Mouse (Mus musculus) stomach, postnatal 0 days (tissue): ENCODE measurements at regions not wholly inside any gene's neighbourhood (a gene's known extent, or its start where the extent isn't known, plus 50 kb on each side); places are given as distances from the start of the nearest gene placed in this dataset.

Experiments
- ATAC-seq: fragments of 200-750 bp; cut with Nextera tagmentation; 2 replicates; pipeline ENCODE4 v1.8.0; 2017; ENCODE audit not compliant: low FRiP score, low TSS enrichment
- DNase-seq: peaks from one replicate; pipeline ENCODE4 v3.0.0-alpha.2; 2016; ENCODE audit warnings: low spot score
- H3K27ac ChIP-seq: fragments of 300-500 bp; sonication (generic); replicated peaks from 2 replicates; pipeline ENCODE4 v1.5.1; 2014; ENCODE audit warnings: mild to moderate bottlenecking, control low read depth
- H3K27me3 ChIP-seq: fragments of 300-500 bp; sonication (generic); 2 replicates; pipeline ENCODE4 v1.6.1; 2014; ENCODE audit warnings: low read length; ENCODE audit not compliant: control insufficient read depth, insufficient read depth
- H3K36me3 ChIP-seq: fragments of 300-500 bp; sonication (generic); 2 replicates; pipeline ENCODE4 v1.6.1; 2014; ENCODE audit warnings: low read length, mixed read lengths; ENCODE audit not compliant: control insufficient read depth, insufficient read depth
- H3K4me1 ChIP-seq: fragments of 300-500 bp; sonication (generic); replicated peaks from 2 replicates; pipeline ENCODE4 v1.6.1; 2014; ENCODE audit warnings: antibody characterized with exemption; ENCODE audit not compliant: control insufficient read depth, insufficient read depth
- H3K4me2 ChIP-seq: fragments of 300-500 bp; sonication (generic); replicated peaks from 2 replicates; pipeline ENCODE4 v1.6.1; 2014; ENCODE audit warnings: low read depth, mild to moderate bottlenecking, control low read depth, moderate library complexity
- H3K4me3 ChIP-seq: fragments of 300-500 bp; sonication (generic); 2 replicates; pipeline ENCODE4 v1.5.1; 2014; ENCODE audit warnings: low read depth, low read length, control low read depth
- H3K9ac ChIP-seq: fragments of 300-500 bp; sonication (generic); 2 replicates; pipeline ENCODE4 v1.6.1; 2014; ENCODE audit warnings: mild to moderate bottlenecking, low read length, control low read depth, mixed read lengths
- H3K9me3 ChIP-seq: fragments of 300-500 bp; sonication (generic); 2 replicates; pipeline ENCODE4 v1.6.1; 2016; ENCODE audit warnings: low read length; ENCODE audit not compliant: control insufficient read depth
- CTCF ChIP-seq: IDR thresholded peaks from 2 replicates; pipeline ENCODE4 v1.5.1; 2016; ENCODE audit warnings: antibody characterized with exemption, low read depth, mild to moderate bottlenecking, moderate library complexity
- EP300 ChIP-seq: optimal IDR thresholded peaks from 2 replicates; pipeline ENCODE3; 2016; ENCODE audit warnings: antibody characterized with exemption
- WGBS: fragments of 180-500 bp; shearing (Covaris S2); extraction: QIAGEN DNeasy Blood & Tissue Kit; methylation state at CpG from one replicate; pipeline ENCODE4 v1.1.7; 2014; 5-methylcytosine and 5-hydroxymethylcytosine counted together

- no peaks in the 10 kb centered on the region for H3K9me3 ChIP-seq
- no peak overlapping the region for H3K4me2 ChIP-seq
- H3K4me3 ChIP-seq: no peak overlapping the region
- no peak for TF ChIP-seq EP300
- TF ChIP-seq CTCF: no peak
- H3K4me1 ChIP-seq: no peaks in the 10 kb centered on the region
- ATAC-seq (no peak), DNase-seq (no peak)
- H3K27ac ChIP-seq: no peak overlapping the region
- H3K27me3 ChIP-seq: no peaks in the 10 kb centered on the region
- no peak overlapping the region for H3K9ac ChIP-seq
- WGBS: 90% methylated on average over 8 of the region's 8 CpGs
- H3K36me3 ChIP-seq: no peaks in the 10 kb centered on the region
Observed at GRCm38 (mm10) chr2:171737761-171738160, 305.5 kb downstream of the Cbln4 start.

DNA sequence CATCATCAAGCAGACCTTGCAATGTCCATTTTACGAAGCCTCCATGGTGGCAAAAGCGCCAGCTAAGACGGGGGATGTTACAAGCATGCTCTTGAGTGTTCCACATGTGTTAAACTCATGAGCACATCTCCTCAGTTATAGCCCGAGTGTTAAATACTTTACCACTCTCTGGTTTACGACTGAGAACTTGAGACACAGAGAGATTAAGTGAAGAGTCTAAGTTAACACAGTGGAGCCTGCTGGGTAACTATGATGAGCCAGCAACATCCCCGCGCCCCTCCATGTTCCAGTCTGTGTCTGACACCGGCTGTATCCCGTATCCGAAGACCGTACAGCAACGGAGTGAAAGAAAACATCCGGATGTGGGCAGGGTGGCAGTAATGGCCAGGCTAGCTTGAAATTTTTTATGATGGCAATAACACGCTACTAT is 308.2 kb downstream of the Cbln4 start:
- Histone ChIP-seq H3K9ac (no peak overlapping the region), H3K27me3 (no peaks in the 10 kb centered on the region), H3K4me2 (no peak overlapping the region), H3K4me1 (no peaks in the 10 kb centered on the region), H3K36me3 (no peaks in the 10 kb centered on the region), H3K4me3 (no peak overlapping the region), H3K9me3 (no peaks in the 10 kb centered on the region), H3K27ac (no peak overlapping the region)
- TF ChIP-seq EP300 (no peak), CTCF (no peak)
- WGBS: 62% methylated on average over 14 of the region's 14 CpGs
- ATAC-seq (no peak), DNase-seq (no peak)

- ATAC-seq (no peak), DNase-seq (no peak)
- Histone ChIP-seq H3K4me2 (no peak overlapping the region), H3K27me3 (no peaks in the 10 kb centered on the region), H3K9me3 (no peaks in the 10 kb centered on the region), H3K4me1 (no peaks in the 10 kb centered on the region), H3K9ac (no peak overlapping the region), H3K4me3 (no peak overlapping the region), H3K36me3 (no peaks in the 10 kb centered on the region), H3K27ac (no peak overlapping the region)
- TF ChIP-seq EP300: no peak
- TF ChIP-seq CTCF: no peak
- WGBS: 68% methylated on average over 4 of the region's 4 CpGs
Observed at GRCm38 (mm10) chr2:171734634-171734987, 308.7 kb downstream of the Cbln4 start.

- no peak for TF ChIP-seq EP300
- TF ChIP-seq CTCF: no peak
- no peaks in the 10 kb centered on the region for H3K36me3 ChIP-seq
- WGBS: 67% methylated on average over 14 of the region's 14 CpGs
- no peak overlapping the region for H3K27ac ChIP-seq
- no peaks in the 10 kb centered on the region for H3K4me1 ChIP-seq
- DNase-seq (no peak), ATAC-seq (no peak)
- H3K4me3 ChIP-seq: no peak overlapping the region
- no peak overlapping the region for H3K9ac ChIP-seq
- no peak overlapping the region for H3K4me2 ChIP-seq
- no peaks in the 10 kb centered on the region for H3K27me3 ChIP-seq
- H3K9me3 ChIP-seq: no peaks in the 10 kb centered on the region
Observed at GRCm38 (mm10) chr2:171733965-171734633, 309.2 kb downstream of the Cbln4 start.

- no peak for ATAC-seq
- H3K27me3 ChIP-seq: no peaks in the 10 kb centered on the region
- no peak for DNase-seq
Observed at GRCm38 (mm10) chr2:171719269-171719668, 324.0 kb downstream of the Cbln4 start.

DNA sequence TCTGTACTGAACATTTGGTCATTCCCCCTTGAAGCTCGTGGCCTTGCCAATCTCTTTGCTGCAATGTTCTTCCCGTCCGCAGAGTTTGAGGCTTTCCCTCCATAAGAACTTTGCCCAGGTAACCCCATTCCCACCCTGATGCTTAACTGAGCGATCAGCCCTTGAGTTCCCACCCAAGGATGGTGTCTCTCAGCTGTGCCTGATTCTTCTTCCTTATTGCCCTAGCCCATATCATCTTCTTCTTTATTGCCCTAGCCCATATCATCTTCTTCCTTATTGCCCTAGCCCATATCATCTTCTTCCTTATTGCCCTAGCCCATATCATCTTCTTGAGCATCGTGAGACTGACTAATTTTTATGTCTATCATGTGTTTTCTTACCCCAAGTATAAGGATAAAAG is 324.4 kb downstream of the Cbln4 start:
- Histone ChIP-seq H3K27ac (no peak overlapping the region), H3K27me3 (no peaks in the 10 kb centered on the region), H3K4me3 (no peak overlapping the region), H3K4me1 (no peaks in the 10 kb centered on the region), H3K4me2 (no peak overlapping the region), H3K36me3 (no peaks in the 10 kb centered on the region), H3K9me3 (no peaks in the 10 kb centered on the region), H3K9ac (no peak overlapping the region)
- ATAC-seq (no peak), DNase-seq (no peak)
- TF ChIP-seq EP300 (no peak), CTCF (no peak)
- 91% methylated on average over 5 of the region's 5 CpGs for WGBS

More at GRCm38 (mm10) chr2:171719269-171719668, 324.0 kb downstream of the Cbln4 start:
- H3K4me2 ChIP-seq: no peak overlapping the region
- no peaks in the 10 kb centered on the region for H3K4me1 ChIP-seq
- no peak overlapping the region for H3K9ac ChIP-seq
- no peak overlapping the region for H3K4me3 ChIP-seq
- WGBS: 73% methylated on average over 5 of the region's 5 CpGs
- no peak overlapping the region for H3K27ac ChIP-seq
- no peaks in the 10 kb centered on the region for H3K9me3 ChIP-seq
- TF ChIP-seq EP300 (no peak), CTCF (no peak)
- H3K36me3 ChIP-seq: no peaks in the 10 kb centered on the region
